Mouse (Mus musculus): ENCODE measurements around the gene Ehhadh.

GRCm38 (mm10) chr16:21818629-21819028 is 31.0 kb upstream of the Ehhadh start:
- TF ChIP-seq ZKSCAN1 (IDR thresholded peaks at IDR 0.05; ENCODE audit: low read depth, low read length) (no peak), CTCF (IDR thresholded peaks at IDR 0.05 in 2 of 3, conservative IDR thresholded peaks at IDR 0.05 in 1 of 3; ENCODE audit: control insufficient read depth in 1 of 3, insufficient read depth in 1 of 3, low read depth in 2 of 3, low read length in 3 of 3, poor library complexity in 1 of 3, severe bottlenecking in 1 of 3) (no peak), POLR2AphosphoS2 (IDR thresholded peaks at IDR 0.05; ENCODE audit: low read length) (no peak), POLR2AphosphoS5 (IDR thresholded peaks at IDR 0.05; ENCODE audit: borderline replicate concordance, low read depth, low read length) (no peak), EP300 (IDR thresholded peaks at IDR 0.05; ENCODE audit: low read depth in 1 of 2, low read length in 2 of 2) (no peak), HCFC1 (IDR thresholded peaks at IDR 0.05; ENCODE audit: low read depth, low read length) (no peak), E2F4 (IDR thresholded peaks at IDR 0.05; ENCODE audit: borderline replicate concordance, low read depth, low read length) (no peak), UBTF (IDR thresholded peaks at IDR 0.05; ENCODE audit: borderline replicate concordance, insufficient read depth, low read depth, low read length) (no peak)

All from MEL (cell line).